Mouse (Mus musculus) cerebellum, postnatal 14 days (tissue): ENCODE results near the gene Far2.

ENCODE experiments used
- DNase-seq, 2 experiments: peaks; one replicate each; pipeline ENCODE4 v3.0.0; 2021; ENCODE audit warnings: mixed read lengths in 2 of 2

Far2 gene

DNA sequence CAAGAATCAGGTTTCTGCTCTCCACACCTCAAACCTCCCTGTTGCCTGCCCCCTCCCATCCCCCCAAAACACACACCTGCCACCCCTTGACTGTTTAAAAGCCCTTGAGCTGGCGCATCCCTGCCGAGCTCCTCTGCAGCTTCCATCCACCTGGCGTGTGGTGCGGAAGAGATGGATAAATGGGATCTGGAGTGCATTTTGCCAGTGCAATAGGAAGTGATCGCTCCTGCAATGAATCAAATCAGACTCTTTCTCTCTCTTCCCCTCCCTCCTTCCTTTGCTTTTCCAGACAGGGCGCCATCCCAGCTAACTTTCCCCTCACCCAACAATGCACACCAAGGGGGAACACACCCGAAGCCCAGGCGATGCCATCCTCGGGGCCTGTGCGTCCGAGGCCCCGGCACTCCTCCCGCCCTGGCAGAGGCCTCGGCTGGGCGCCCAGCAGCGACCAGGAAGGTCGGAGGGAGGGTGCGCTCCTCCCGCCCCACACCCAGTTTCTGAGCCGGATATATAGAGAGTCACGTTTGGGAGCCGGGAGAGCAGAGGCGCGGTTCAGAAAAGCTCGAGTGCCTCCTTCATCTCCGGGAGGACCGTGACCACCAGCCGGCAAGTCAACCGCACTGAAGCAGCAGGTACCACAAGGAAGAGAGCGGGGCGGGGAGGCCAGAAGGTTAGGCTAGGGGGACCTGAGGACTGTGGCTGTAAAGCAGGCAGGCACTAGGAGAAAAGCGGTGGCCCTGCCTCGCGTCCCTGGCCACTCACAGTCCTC lies at the start of gene Far2:
Far2 (plus strand) TSS at position 379 of the 769 bp plus-strand sequence.
- peak; percentile 62 to 65 for DNase-seq

DNA sequence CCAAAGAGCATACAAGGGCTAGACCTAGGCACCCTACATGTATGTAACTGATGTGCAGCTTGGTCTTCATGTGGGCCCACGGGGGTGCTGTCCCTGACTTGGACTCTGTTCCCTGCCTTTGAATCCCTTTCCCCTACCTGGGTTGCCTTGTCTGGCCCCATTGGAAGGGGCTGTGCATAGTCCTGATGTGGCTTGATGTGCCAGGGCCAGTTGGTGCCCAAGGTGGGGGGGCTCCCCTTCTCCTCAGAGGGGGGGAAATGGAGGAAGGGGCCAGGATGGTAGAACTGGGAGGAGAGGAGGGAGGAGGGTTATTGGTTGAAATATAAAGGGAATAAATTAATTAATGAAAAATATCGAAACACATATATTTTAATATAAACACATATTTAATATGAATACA lies 46.6 kb upstream of the Far2 start:
- no peak for DNase-seq

DNA sequence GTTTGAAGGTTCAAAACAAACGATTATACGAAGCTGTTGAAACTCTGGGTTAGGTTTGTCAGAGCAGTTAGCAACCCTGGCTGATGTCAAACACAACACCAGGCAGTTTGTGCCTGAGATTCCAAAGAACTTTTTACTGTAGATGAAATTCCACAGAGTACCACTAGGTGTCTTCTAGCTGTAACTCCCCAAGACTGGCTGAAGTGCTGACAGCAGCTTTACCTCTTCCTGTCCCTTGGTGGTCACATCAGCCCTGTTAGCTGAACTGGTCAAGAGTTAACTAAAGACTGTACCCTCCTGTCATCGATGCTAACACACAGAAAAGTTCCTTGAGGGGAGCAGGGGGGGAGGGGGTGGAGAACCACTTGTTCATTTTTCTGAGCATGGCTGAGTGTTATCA lies 46.0 kb upstream of the Far2 start:
- DNase-seq, result peak; percentile 5 to 6

DNA sequence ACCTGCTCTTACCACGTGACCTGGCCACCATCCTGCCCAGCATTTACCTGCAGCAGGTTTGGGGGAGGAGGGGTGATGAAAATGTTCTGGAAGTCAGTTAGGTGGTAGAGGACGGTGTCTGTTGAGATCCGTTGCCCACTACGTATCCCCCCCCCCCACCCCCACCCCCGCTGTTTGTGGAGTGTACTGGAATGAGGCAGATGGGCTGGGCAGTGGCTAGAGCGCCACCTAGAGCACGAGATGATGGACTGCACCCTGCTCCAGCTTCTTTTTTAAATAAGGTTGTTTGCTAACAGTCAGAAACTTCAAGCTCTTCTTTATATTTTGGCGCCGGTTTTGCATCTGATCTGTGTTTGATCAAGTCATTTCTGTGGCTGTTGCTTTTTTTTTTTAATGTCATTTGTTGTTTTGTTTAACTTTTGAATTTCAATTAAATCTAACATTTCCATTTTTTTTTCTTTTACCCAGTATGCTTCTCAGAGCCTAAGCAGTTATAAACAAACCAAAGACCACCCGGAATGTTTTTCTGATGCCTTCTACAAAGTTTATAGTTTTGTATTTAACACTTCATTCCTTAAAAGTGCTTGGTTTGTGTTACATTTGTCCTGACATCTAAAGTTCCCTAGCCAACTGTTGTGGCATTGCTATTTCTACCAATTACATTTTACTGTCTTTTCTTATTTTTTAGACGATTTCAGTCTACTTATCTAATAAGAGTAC lies 40.8 kb upstream of the Far2 start:
- no peak for DNase-seq

DNA sequence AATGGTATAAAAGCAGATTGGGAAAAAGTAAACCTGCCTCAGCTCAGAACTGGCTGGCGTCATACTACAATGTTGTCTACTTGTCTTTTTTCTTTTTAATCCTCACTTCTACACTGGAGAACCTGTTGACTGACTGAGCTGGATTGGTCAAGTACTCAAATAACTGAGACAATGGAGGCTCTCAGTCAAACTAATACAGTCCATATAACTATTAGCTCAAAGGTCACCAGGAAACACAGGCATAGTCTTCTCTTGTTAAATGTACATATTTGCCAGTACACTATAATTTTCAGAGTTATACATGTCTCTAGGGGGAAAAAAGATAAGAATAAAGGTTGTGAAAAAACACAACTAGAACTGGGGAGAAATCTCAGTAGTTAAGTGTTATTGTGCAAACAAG lies 6.3 kb upstream of the Far2 start:
- no peak for DNase-seq

DNA sequence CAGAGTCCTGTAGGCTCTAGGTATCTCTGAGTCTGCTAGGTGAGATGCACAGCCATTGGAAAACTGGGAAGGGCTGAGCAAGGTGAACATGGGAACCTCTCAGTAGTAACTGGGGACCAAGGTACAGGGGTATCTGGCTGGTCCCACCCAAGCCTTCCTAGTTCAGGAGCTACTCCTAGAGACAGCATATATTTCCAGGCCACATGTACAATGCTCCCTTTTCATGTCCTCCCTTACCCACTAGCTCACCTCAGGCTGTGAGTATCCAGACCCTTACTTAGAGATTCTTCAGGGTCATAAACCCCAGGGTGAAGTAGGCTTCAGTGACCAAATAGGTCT lies 560 bp downstream of the Far2 start:
- DNase-seq, result no peak

DNA sequence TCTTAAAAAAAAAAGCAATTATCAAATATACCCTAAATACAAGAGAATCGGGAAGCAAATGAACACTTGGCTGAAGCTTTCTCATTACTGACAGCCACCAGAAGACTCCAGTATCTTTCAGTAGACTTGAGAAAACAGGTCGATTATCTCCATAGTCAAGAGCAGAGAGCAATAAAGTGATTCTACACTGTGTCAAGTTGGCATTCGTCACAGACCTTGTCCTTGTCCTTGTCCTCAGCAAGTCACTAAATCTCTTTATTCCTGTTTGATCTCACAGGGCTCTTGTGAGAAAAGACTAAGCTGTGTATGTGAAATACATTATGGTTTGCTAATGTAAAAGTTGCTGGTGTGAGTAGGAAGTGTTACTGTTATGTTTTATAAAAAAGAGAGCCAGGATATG lies 16.1 kb downstream of the Far2 start:
- DNase-seq, result no peak

DNA sequence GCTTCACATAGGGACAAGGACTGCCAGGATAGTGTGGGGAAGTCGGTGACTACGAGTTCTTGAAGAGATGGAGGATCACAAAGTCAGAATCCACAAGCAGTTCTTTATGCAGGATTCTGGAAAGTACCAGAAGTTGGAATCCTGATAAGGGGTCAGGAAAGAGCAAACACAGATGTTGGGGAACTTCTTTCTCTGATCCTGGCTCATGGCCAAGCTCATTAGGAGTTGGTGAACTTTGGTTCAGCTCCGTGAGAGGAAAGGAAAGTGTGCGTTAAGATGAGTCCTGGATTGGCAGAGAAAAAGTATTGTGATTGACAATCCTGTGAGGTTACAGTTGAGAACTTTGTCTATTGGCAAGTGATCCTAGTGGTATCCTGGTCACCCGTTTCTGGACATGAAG lies 19.2 kb downstream of the Far2 start:
- no peak for DNase-seq

DNA sequence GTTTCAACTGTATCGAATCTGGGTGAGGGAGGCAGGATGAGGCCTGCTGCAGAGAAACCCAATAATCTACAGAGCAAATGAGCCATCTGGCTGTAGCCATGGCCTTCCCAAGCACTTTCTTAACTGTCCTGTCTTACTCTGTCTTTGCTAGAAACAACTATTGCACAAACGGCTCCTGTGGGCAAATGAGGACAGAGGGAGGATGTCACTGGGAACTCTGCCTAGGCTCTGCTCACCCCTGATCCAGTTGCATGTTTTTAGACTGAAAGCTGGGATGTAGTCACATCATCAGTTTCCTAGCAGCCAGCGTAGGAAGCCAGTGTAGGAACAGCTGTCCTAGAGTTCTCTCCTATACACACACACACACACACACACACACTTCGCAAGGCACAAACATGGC lies 21.7 kb downstream of the Far2 start:
- no peak for DNase-seq

DNA sequence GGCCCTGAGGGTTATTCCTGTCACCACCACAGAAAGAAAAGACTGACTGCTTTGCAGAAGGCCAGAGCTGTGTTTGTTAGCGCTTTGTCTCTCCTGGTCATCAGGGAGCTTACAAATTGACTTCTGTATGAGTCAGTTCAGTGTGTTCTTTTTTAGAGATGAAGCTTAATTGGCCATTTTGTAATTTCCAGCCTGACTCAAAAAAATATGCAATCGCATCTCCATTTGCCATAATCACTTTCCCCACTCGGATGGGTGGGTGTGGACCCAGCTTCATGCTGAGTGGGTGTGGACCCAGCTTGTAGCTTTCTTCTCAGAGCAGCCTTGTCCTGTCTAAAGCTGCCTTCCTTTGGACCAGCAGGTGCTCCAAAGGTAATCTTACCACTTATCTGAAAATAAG lies 26.5 kb downstream of the Far2 start:
- DNase-seq, result no peak

DNA sequence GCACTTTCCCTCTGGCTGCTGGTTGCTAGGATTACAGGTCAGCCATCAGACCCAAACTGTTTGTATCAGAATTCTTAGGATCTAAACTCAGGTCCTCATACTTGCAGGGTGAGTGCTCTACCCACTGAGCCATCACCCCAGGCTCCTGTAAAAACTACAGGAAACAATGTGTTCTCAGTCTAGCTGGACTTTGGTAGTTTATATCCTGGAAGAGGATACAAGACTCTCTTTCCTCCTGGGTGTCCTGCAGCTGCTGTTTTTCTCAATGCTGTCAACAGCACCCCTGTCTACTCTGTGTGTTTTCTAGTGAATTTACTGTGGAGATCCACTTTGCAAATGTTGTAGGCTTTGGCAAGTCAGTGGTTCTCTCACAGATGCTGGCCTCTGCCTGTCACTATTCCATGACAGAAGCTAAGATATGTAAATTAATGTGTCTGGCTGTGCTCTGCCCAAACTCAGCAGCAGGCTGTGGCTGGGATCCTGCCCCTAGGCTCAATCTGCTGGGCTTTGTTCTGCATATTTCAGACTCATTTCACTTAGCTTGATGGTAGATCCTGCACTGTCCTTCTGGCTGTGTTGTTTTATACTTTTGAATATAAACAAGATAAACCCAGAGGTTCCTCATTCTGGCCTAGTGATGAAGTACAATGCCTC lies 27.3 kb downstream of the Far2 start:
- no peak for DNase-seq

DNA sequence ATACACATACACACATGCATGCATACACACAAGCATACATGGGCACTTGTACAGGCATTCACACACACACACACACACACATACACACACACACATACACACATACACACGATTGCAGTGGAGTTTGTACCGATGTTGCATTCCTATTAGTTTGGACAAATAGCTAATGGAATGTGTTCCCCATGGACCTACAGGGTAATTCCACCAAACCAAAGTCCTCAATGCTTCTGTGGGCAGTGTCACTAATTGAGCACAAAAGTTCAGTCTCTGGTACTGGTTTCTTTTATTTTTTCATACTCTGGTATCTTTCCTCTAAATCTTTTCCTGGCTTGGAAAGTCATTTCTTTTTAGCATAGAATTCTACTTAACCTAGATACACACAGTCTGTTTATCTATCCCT lies 36.8 kb downstream of the Far2 start:
- DNase-seq, result no peak

DNA sequence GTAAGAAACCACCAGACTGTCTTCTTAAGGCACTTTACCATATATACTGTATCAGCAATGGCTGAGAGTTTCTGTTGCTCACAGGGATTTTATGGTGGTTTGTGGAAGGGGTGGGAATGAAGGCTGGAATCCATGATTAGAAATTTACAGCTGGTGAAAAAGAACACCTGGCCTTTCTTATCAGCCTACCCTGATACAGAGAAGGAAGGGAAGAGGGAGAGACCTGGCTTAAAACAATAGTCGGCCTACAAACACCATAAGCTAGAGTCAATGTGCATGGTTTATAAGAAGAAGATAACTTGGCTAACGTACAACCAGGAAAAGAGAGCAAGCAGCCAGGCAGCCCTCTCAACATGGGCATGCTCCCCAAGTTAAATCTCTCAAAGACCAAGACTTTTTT lies 37.3 kb downstream of the Far2 start:
- DNase-seq, result no peak

DNA sequence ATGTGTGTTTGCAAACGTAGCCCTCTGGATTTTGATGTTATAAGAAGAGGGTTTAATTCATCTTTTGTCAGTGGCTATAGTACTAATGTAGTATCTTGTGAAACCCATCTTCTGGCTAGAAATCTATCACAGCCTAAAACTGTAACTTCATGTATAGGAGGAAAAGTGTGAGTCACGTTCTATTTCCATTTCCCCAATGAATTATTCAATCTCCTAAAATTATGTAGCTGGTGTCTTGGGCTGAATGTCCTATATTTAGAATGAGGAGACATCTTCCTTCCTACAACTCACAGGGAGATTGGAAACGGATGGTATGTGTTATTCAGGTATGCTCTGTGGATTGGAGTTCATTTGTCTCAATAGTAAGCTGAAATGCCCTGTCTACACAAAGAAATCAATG lies 50.0 kb downstream of the Far2 start:
- DNase-seq, result no peak

DNA sequence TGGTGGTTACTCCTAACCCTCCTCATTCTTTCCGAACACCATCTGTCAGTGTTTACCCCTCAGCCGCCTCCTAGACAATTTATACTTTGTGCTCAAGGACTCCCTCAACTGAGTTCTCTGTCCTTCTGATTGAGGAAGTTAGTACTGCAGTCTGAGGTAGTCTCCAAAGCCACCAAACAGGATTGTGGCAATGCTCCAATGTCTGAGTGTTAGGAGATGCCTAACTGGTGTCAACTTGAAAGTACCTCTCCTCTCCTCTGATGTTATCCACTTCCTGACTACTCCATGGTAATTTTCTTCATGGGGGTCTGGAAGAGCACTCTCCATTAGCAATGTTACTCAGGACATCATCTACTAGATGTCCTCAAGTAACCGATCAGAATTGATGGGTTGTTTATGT lies 54.9 kb downstream of the Far2 start:
- DNase-seq, result no peak

DNA sequence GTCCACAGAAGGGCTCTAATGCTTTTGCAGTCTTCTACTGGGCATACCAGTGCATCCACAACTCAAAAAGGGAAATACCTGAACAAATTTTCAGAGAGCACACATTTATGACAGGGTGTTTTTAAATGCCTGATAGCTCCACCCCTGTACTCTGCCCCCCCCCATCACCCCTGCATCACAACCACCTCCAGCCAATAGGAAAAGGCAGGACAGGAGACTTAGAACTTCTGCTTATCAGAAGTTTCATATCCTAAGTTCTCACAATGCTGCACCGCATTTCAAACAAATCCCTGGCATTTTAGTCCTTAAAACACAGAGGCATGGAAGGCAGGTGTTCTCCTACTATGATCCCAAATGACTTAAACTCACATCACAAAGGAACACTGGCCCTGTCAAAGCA lies 55.4 kb downstream of the Far2 start:
- DNase-seq, result no peak

DNA sequence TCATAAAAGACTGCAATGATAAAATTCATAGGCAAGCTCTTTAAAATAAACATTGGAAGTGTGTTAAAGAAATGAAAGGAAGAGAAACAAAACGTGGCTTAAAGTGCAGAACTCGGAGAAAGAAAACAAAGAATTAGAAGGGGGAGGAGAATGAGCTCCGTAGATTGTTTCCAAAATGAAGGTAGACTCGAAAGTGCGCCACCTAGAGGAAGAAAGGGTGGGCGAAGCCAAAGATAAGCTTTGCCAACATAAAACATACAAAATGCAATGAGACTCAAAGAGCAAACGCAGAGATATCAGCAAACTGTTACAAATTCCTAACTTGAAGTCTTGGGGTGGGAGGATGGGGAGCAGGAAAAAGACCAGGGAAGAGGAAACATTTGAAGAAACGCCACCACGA lies 57.2 kb downstream of the Far2 start:
- DNase-seq, result peak; percentile 42 to 53

DNA sequence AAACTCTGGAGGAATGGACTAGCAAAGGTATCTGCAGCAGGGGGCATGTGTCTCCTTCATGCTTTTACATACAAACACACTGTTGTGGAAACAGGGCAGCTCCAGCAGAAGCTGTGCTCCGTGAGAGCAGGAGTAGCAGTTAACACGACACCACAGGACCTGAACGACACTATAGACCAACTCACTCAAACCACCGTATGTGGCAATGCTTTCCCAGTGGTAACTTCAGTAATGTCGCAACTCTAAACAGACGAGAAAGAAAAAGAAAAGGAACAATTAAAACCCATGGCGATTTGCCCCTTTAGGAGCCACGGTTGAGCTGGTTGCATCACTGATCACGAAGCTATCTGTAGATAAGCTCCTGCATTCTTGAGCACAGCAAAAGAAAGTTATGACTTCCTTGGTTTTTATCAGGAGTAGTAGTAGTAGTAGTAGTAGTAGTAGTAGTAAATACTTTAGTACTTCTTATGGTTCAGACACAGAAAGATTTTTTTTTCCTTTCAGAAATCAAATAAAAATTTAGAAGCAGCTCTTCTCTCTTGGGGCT lies 58.7 kb downstream of the Far2 start:
- DNase-seq, result no peak

DNA sequence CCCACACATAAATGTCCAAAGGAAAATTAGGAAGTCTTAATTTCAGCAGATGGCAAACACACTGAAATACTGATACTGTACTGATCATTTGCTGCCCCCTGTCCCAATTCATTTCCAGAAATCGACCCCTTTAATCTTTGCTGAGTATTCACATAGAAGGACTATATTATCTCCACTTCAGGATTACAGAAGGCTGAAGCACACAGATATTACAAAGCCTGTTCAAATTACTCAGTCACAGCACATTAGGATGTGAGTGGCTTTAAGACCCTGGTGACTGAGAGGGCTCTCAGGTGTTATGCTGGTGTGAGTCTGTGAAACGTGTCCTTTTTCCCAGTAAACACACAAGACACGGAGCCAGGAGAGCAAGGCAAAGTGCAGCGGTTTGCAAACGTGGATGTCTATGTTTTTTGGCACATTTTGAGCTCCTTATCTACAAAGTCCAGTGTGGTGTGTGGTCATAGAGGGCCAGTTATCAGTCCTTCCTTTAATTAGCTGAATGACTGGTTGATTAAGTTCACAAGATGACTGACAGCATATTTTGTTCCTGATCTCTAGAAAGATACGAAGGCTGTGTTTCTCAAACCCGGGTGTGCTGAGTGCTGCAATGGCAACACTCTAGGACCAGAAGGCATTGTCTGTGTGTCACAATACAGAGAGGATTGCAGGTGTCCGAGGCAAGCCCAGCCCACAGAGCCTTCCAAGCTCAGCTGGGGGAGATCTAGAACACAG lies 61.8 kb downstream of the Far2 start:
- no peak for DNase-seq

DNA sequence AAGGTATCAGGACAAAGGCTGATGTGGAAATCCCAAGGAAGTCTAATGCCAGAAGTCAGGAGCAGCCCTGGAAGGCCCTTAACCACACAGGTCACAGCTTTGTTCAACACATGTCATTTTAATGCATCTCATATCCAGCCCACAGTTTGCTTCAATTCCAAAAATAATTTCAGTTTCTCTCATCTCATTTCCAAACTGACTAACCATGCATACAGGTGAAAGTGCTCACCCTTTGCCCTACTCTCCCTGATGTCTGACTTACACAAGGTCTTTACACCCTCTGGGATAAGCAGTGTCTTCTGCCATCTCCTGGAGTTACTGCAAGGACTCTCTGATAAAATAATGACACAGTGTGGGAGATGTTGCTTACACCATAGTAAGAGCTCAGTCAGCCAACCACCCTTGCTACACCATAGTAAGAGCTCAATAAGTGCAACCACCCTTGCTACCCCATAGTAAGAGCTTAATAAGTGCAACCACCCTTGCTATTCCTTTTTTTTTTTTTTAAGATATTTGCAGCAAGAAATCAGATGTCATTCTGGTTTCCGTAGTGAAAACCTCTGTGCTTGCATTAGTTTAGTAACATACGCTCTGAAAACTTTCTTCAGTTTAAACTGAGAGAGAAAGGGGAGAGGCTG lies 64.1 kb downstream of the Far2 start:
- no peak for DNase-seq

DNA sequence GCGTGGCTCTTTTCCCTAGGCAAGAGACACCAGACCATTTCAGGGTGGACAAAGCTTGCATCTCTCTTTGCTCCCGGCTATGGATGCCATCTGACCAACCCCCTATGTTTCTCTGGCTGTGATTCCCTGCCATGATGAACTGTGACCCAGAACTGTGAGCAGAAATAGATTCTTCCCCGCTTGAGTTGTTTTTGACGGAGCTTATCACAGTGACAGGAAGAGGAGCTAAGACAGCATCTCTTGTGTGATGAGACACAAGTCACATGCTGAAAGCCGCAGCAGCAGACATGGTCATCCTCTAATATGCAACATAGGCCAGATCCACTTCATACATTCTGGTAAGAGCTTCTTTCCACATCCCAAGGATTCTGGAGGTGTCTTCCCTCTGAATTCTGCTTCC lies 69.3 kb downstream of the Far2 start:
- DNase-seq, result no peak

DNA sequence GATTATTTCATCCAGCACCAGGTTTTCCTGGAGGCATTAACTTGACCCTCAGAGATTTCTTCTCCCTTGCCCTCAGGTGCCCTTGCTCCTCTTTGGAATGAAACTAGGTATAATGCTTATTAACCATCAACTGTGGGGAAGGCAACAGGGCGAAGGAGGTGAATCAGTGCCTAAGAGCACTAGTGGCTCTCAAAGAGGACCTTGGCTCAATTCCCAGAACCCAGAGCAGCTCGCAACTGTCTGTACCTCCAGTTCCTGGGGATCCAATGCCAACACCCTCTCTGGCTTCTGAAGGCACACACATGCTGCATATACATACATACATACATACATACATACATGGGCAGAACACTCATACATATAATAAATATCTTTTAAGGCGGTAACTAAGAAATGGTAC lies 69.8 kb downstream of the Far2 start:
- no peak for DNase-seq

DNA sequence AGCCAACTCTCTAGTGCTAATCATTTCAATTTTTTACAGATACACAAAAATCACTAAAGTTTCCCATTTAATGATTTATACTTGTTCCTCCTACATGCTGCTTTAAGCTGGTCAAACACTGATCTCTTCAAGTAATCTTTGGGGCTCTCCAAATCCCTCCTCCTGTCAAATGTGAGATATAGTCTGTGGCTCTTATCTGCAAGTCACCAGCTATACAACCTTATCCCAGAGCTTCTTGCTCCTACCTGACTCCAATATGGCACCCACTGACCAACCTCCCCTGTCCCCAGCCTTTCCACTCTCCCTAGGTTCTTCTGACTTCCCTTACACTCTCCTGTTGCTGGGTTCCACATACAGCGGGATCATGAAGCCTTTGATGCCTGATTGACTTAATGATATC lies 70.6 kb downstream of the Far2 start:
- no peak for DNase-seq
